Mouse (Mus musculus) T-helper 17 cell (primary cell): ENCODE measurements around the gene Rab21.

Experiments used
- in situ Hi-C, 2 experiments: fragments of 300-600 bp; cut with MboI, MseI; formaldehyde crosslinking; loops; 1 replicate in 1 of 2; 2 replicates in 1 of 2; pipeline ENCODE4 v1.15.1; 2025; ENCODE audit warnings: high pct_unique_total_duplicates in 2 of 2

Rab21 gene

DNA sequence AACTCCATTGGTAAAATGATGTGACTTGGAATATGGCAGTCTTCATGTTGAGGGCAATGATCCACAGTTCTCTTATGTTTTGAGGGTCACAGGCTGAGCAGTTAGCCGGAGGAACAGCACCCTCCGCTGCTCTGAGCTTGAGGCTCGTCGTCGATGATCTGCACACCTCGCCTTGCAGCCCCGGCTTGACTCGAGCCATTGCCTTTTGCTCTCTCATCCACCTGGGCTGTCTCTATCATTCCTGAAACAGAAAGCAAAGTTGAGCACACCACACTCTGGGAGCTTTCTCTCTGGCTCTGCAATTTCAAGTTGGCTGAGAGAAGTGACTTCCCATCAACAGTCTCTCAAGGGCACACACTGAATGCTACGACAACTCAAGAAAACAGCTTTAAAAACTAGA, 24.7 kb downstream of the Rab21 start:
- in situ Hi-C loops, result loop anchor here in 1 of 2 experiments (5.0 kb wide), 1 partner anchor 33 kb away; no protein-coding TSS in a partner anchor

DNA sequence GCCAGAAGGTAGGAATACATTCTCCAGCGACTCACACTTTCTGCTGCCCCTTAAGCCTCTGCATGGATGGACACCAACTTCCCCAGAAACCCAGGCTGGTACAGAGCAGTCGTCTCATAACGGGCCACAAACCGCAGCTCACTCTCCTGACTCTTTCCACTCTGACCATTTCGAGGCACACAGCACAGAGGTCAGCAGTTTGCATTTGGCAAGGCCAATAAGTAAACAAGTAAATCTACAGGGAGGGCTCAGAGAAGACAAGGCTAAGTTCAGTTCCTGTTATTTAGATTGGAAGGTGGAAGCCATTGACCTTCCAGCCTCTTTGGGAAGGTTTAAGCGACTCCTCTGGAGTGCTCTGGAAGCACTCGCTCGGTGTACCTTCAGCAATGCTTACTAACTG, 26.5 kb downstream of the Rab21 start:
- in situ Hi-C loops, result no loop called here

DNA sequence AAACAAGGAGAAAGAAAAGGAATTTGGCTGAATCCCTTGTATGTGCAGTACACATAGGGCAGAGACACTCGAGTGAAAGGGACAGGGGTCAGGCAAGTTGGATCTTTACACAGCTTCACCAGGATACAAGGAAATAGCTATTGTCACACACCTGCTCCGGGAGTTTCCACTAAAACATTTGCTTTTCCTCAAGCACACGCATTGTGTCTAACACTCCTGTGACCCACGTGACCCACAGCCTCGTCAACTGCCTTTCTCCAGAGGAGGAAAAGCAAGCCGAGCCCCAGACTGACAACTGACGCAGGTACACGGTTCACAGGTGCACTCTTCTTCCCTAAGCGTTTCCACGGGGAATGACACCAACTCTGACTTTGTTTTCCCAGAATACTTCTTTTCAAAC, 31.2 kb downstream of the Rab21 start:
- in situ Hi-C loops, result no loop called here

- in situ Hi-C loops, result no loop called here
These were observed 34.0 kb downstream of the Rab21 start for GRCm38 (mm10) chr10:115281381-115281780.

DNA sequence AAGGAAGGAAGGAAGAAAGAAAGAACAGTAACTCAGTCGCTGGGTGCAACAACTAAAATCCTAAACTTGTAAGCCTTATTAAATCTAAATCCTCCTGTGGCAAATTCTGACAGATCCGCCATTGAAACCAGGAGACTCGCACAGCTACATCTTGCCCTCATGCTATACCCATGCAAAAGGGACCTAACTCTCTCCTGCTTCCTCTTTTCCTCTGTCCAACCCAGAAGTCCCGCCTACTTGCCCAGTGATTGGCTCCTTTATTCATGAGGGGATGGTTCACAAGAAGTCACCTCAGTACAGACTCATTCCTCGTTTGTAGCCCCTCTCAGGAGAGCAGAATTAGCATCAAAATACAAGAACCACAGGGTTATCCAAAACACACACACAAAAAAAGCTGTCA, 43.7 kb downstream of the Rab21 start:
- in situ Hi-C loops, result no loop called here

- in situ Hi-C loops, result no loop called here
These were observed 44.6 kb downstream of the Rab21 start for GRCm38 (mm10) chr10:115270612-115271390.

GRCm38 (mm10) chr10:115262926-115263562, 52.4 kb downstream of the Rab21 start:
- in situ Hi-C loops, result no loop called here

- in situ Hi-C loops, result no loop called here
These were observed 53.1 kb downstream of the Rab21 start for GRCm38 (mm10) chr10:115262261-115262660.

DNA sequence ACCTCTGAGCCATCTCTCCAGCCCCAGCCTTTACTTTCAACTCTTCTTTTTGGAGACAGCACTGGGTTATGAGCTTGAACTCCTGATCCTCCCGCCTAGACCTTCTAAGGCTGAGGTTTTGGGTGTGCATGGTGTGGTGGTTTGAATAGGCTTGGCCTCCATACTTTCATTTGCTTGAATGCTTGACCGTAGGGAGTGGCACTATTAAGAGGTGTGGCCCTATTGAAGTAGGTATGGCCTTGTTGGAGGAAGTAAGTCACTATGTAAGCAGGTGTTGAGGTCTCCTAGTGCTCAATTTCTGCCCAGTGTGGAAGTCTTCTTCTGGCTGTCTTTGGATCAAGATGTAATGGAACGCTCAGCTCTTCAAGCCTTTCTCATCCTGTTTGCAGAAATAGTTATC, 54.0 kb downstream of the Rab21 start:
- in situ Hi-C loops, result no loop called here

DNA sequence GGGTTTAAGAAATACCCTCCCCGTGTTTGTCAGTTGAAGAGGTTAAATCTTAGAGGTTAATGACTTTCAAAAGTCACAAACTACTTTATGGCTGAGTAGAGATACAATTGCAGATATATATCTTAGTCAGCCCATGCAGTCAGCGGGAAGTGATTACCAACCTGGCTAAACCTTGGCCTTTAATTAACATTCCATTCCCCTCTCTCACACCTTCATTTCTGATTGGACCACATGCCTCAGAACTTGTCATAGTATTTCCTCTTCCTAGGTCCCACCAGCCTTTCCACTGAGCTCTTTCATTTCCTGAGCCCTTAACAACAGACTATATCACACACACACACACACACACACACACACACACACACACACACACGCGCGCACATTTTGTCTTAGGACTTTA, 59.2 kb downstream of the Rab21 start:
- in situ Hi-C loops, result loop anchor here in 1 of 2 experiments (5.0 kb wide), 1 partner anchor 36 kb away; no protein-coding TSS in a partner anchor

DNA sequence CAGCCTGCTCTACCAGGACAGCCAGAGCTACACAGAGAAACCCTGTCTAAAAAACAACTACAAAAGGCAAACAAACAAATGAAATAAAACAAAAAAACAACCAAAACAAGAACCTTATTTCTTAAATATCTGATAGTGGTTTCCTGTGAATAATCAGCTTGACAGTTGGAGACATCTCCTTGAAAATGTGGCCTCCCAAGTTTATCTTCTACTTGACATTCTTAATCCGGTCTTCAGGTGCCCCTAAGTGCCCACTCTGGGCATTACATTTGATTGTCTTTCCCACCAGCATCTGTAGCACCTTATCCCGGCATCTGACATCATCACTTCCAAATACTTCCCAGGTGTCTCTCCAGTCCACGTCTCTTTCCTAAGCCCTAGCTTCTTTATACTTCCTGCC, 61.9 kb downstream of the Rab21 start:
- in situ Hi-C loops, result loop anchor here in 1 of 2 experiments (5.0 kb wide), 1 partner anchor 59 kb away; no protein-coding TSS in a partner anchor

GRCm38 (mm10) chr10:115252321-115252757, 63.1 kb downstream of the Rab21 start:
- in situ Hi-C loops, result loop anchor here in 1 of 2 experiments (5.0 kb wide), 1 partner anchor 60 kb away; no protein-coding TSS in a partner anchor

- in situ Hi-C loops, result loop anchor here in 1 of 2 experiments (5.0 kb wide), 1 partner anchor 61 kb away; no protein-coding TSS in a partner anchor
These were observed 64.1 kb downstream of the Rab21 start, which contains the start of gene Tbc1d15 for GRCm38 (mm10) chr10:115251088-115251934. Tbc1d15 (minus strand) TSS chr10:115251467.

GRCm38 (mm10) chr10:115250235-115251087, 64.9 kb downstream of the Rab21 start:
- in situ Hi-C loops, result loop anchor here in 1 of 2 experiments (5.0 kb wide), 1 partner anchor 62 kb away; no protein-coding TSS in a partner anchor

DNA sequence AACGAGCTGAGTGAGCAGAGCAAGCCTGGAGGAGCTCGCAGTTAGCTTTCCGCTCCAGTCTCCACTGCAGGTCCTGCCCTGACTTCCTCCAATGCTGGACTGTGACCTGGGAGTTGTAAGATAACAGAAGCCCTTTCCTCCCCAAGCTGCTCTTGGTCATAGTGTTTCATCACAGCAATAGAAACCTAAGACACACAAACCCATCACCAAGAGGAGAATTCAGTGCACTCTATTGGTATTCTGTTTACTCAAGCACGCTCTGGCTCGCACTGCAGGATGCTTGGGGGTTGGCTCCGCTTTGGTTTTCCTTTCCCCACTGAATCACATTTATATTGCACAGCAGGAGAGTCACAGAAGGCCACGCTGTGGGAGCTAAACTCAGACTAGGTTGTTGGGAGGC, 67.4 kb downstream of the Rab21 start:
- in situ Hi-C loops, result no loop called here

GRCm38 (mm10) chr10:115245488-115245887, 69.9 kb downstream of the Rab21 start:
- in situ Hi-C loops, result no loop called here

DNA sequence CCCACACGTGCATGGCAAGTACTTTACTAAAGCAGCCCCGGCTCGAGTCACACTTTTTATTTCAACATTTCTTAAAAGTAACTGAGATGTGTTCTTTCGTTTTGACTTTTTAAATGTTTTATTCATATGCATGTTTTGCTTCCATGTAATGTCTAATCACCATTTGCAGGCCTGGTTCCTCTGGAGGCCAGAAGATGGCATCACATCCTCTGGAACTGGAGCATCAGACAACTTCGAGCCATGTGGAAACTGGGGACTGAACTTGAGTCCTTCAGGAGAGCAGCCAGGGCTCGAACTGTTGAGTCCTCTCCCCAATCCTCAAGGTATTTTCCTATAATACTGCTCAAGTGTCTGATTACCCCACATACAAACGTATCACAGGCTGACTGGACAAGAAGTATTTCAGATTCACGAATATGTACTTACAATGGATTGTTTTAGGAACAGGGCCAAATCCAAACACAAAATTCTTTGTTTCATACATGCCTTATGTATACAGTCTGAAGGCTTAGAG, 74.3 kb downstream of the Rab21 start:
- in situ Hi-C loops, result loop anchor here in 1 of 2 experiments (5.0 kb wide), 1 partner anchor 71 kb away; no protein-coding TSS in a partner anchor

GRCm38 (mm10) chr10:115237931-115238330, 77.5 kb downstream of the Rab21 start:
- in situ Hi-C loops, result loop anchor here in 1 of 2 experiments (10.0 kb wide), 1 partner anchor 167 kb away; no protein-coding TSS in a partner anchor
